Mouse (Mus musculus) liver, adult 2 months (tissue): ENCODE measurements around the gene Creb1.

ENCODE experiments used
- CTCF ChIP-seq: fragments of 200-500 bp; IDR thresholded peaks from 2 replicates; pipeline ENCODE4 v1.5.1; 2011; ENCODE audit warnings: low read depth, low read length, control low read depth
- POLR2A ChIP-seq: fragments of 200-500 bp; IDR thresholded peaks from 2 replicates; pipeline ENCODE4 v1.6.1; 2011; ENCODE audit warnings: low read length, control low read depth; ENCODE audit not compliant: insufficient read depth; ENCODE audit errors: extremely low read depth

- no peak for TF ChIP-seq CTCF
- no peak for TF ChIP-seq POLR2A
These were observed 117.1 kb downstream of the Creb1 start for GRCm38 (mm10) chr1:64649362-64650124.
